Mouse (Mus musculus): ENCODE results near the gene Srd5a2. TPM values are rescaled to one million over a fixed set of nuclear protein-coding genes. Genes with fewer than 3 reads are reported as not detected.

Srd5a2 gene
- total and polyA plus RNA-seq, 2 experiments from 2014 or later = 0.43 TPM; not detected in 1

GRCm38 (mm10) chr17:73982871-73983270 lies 64.8 kb downstream of the Srd5a2 start:
- Histone ChIP-seq H3K27me3 (ENCODE audit: insufficient read depth, low read length) (no peaks in the 10 kb centered on the region), H3K9ac (no peak overlapping the region)

GRCm38 (mm10) chr17:73976066-73976465 lies 71.7 kb downstream of the Srd5a2 start:
- no peak for TF ChIP-seq CTCF (IDR thresholded peaks at IDR 0.05; ENCODE audit: low read depth)
- Histone ChIP-seq H3K4me2 (ENCODE audit: low read depth) (no peak overlapping the region), H3K4me3 (ENCODE audit: low read depth, low read length) (no peak overlapping the region), H3K9me3 (ENCODE audit: low read length) (no peaks in the 10 kb centered on the region), H3K36me3 (ENCODE audit: insufficient read depth) (no peaks in the 10 kb centered on the region), H3K4me1 (ENCODE audit: insufficient read depth) (no peaks in the 10 kb centered on the region), H3K9ac (no peak overlapping the region), H3K27me3 (ENCODE audit: insufficient read depth, low read length) (no peaks in the 10 kb centered on the region), H3K27ac (ENCODE audit: low read depth, low read length) (no peak overlapping the region)
- ATAC-seq (no peak), DNase-seq (no peak)

More at GRCm38 (mm10) chr17:73982871-73983270, 64.8 kb downstream of the Srd5a2 start:
- no peak overlapping the region for H3K4me2 ChIP-seq (ENCODE audit: low read depth)
- H3K36me3 ChIP-seq (ENCODE audit: insufficient read depth) = no peaks in the 10 kb centered on the region
- H3K4me3 ChIP-seq (ENCODE audit: low read depth, low read length) = no peak overlapping the region
- DNase-seq (no peak), ATAC-seq (no peak)
- TF ChIP-seq CTCF (IDR thresholded peaks at IDR 0.05; ENCODE audit: low read depth) = no peak
- H3K4me1 ChIP-seq (ENCODE audit: insufficient read depth) = no peaks in the 10 kb centered on the region
- WGBS = 63% methylated on average over 1 of the region's 1 CpGs
- H3K27ac ChIP-seq (ENCODE audit: low read depth, low read length) = no peak overlapping the region
- H3K9me3 ChIP-seq (ENCODE audit: low read length) = no peaks in the 10 kb centered on the region

DNA sequence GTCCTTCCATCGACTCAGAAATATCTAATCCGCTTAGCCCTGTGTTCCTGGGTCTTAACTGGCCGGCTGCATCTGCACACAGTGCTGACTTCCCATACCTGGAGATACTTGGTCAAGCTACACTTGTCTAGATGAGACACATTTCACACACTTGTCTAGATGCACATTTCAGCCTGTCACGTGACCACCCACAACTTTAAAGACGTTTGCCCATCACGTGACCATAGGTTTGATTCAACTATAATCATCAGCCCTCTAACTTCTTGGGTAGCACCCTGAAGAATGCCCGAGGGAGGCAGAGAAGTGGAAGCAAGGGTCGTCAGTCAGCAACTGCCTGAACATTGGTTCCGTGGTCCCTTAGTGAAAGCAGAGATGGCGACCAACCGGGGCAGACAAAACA lies 75.1 kb downstream of the Srd5a2 start:
- no peaks in the 10 kb centered on the region for H3K9me3 ChIP-seq (ENCODE audit: low read length)
- DNase-seq (no peak), ATAC-seq (no peak)
- no peak overlapping the region for H3K9ac ChIP-seq
- no peak overlapping the region for H3K4me2 ChIP-seq (ENCODE audit: low read depth)
- H3K4me1 ChIP-seq (ENCODE audit: insufficient read depth) = no peaks in the 10 kb centered on the region
- no peaks in the 10 kb centered on the region for H3K36me3 ChIP-seq (ENCODE audit: insufficient read depth)
- 90% methylated on average over 11 of the region's 11 CpGs for WGBS
- no peaks in the 10 kb centered on the region for H3K27me3 ChIP-seq (ENCODE audit: insufficient read depth, low read length)
- no peak overlapping the region for H3K4me3 ChIP-seq (ENCODE audit: low read depth, low read length)
- no peak overlapping the region for H3K27ac ChIP-seq (ENCODE audit: low read depth, low read length)
- TF ChIP-seq CTCF (IDR thresholded peaks at IDR 0.05; ENCODE audit: low read depth) = no peak

- Histone ChIP-seq H3K4me2 (ENCODE audit: low read depth) (no peak overlapping the region), H3K4me3 (ENCODE audit: low read depth, low read length) (no peak overlapping the region), H3K36me3 (ENCODE audit: insufficient read depth) (no peaks in the 10 kb centered on the region), H3K27ac (ENCODE audit: low read depth, low read length) (no peak overlapping the region), H3K4me1 (ENCODE audit: insufficient read depth) (no peaks in the 10 kb centered on the region), H3K9ac (no peak overlapping the region), H3K27me3 (ENCODE audit: insufficient read depth, low read length) (no peaks in the 10 kb centered on the region), H3K9me3 (ENCODE audit: low read length) (no peaks in the 10 kb centered on the region)
- WGBS = 67% methylated on average over 4 of the region's 4 CpGs
- no peak for TF ChIP-seq CTCF (IDR thresholded peaks at IDR 0.05; ENCODE audit: low read depth)
- ATAC-seq (no peak), DNase-seq (no peak)
Observed at GRCm38 (mm10) chr17:73971291-73971690, 76.4 kb downstream of the Srd5a2 start.

DNA sequence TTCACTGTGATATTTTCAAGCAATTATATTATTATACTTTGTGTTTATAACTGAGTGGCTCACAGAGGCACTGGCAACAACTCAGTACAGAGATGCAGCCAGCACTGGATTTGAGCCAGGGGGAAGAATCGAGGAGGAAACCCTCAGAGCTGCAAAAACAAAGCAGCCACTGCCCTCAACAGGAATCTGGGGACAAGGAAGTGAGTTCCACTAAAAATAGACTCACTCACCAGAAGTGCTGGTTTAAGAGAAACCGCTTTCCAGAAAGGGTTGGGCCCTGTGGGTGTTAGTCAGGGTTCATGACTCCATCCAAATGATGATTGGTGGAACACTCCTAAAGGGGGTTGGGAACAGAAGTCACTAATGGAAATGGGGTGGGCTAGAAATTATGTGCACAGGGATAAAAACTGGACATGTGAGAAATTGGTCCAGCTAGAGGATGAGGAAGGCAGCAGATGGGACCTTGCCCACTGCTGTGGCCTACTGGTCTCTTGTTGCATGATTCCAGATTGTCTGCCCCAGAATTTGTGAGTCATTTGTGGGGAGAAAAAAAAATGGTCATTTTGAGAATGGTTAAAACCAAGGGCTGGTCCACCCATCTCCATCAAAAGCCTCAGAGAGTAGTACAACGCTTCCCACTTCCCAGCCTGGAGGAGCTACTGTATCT lies 77.2 kb downstream of the Srd5a2 start:
- Histone ChIP-seq H3K9me3 (ENCODE audit: low read length) (no peaks in the 10 kb centered on the region), H3K27me3 (ENCODE audit: insufficient read depth, low read length) (no peaks in the 10 kb centered on the region), H3K27ac (ENCODE audit: low read depth, low read length) (no peak overlapping the region), H3K4me2 (ENCODE audit: low read depth) (no peak overlapping the region), H3K9ac (no peak overlapping the region), H3K4me1 (ENCODE audit: insufficient read depth) (no peaks in the 10 kb centered on the region), H3K4me3 (ENCODE audit: low read depth, low read length) (no peak overlapping the region), H3K36me3 (ENCODE audit: insufficient read depth) (no peaks in the 10 kb centered on the region)
- 67% methylated on average over 3 of the region's 3 CpGs for WGBS
- TF ChIP-seq CTCF (IDR thresholded peaks at IDR 0.05; ENCODE audit: low read depth) = no peak
- ATAC-seq (no peak), DNase-seq (no peak)

Other genes starting within 250 kb of the Srd5a2 start
- gene Ehd3, start 243.8 kb downstream of the Srd5a2 start, total RNA-seq (2014; rRNA removed) = 33.2 and 39.0 TPM in 2 replicates
- 17.6 and 22.1 TPM in 2 replicates for gene Ehd3, start 243.8 kb downstream of the Srd5a2 start, polyA plus RNA-seq (2015; fragmentation: Nextera tagmentation; extraction: Ambion mirVana)
- gene Xdh, start 97.7 kb downstream of the Srd5a2 start, total RNA-seq (2014; rRNA removed) = 0.24 and 0.62 TPM in 2 replicates
- gene Xdh, start 97.7 kb downstream of the Srd5a2 start, polyA plus RNA-seq (2015; fragmentation: Nextera tagmentation; extraction: Ambion mirVana) = 0.13 and 0.26 TPM in 2 replicates
- gene Memo1, start 247.6 kb upstream of the Srd5a2 start, total RNA-seq (2014; rRNA removed) = 45.7 and 54.2 TPM in 2 replicates
- gene Memo1, start 247.6 kb upstream of the Srd5a2 start, polyA plus RNA-seq (2015; fragmentation: Nextera tagmentation; extraction: Ambion mirVana) = 46.3 and 52.9 TPM in 2 replicates

Data from forebrain, postnatal 0 days (tissue).